Mouse (Mus musculus) stomach, embryonic 16.5 days (tissue): Measurements from ENCODE around the gene 4930568D16Rik. TPM values are rescaled to one million over a fixed set of nuclear protein-coding genes. Genes with fewer than 3 reads are reported as not detected.

Experiments
- ATAC-seq: fragments of 200-750 bp; cut with Nextera tagmentation; 2 replicates; pipeline ENCODE4 v1.8.0; 2017; ENCODE audit warnings: moderate number of reproducible peaks, moderate TSS enrichment; ENCODE audit not compliant: insufficient read depth, low FRiP score
- H3K27ac ChIP-seq: fragments of 300-500 bp; sonication (generic); 2 replicates; pipeline ENCODE4 v1.5.1; 2014; ENCODE audit warnings: low read length
- H3K27me3 ChIP-seq: fragments of 300-500 bp; sonication (generic); 2 replicates; pipeline ENCODE4 v1.6.1; 2014; ENCODE audit warnings: low read length, control low read depth, mixed read lengths; ENCODE audit not compliant: control insufficient read depth, insufficient read depth
- H3K36me3 ChIP-seq: fragments of 300-500 bp; sonication (generic); 2 replicates; pipeline ENCODE4 v1.6.1; 2014; ENCODE audit warnings: low read length; ENCODE audit not compliant: control insufficient read depth, insufficient read depth
- H3K4me1 ChIP-seq: fragments of 300-500 bp; sonication (generic); 2 replicates; pipeline ENCODE4 v1.6.1; 2014; ENCODE audit warnings: low read length, control low read depth, mixed read lengths; ENCODE audit not compliant: control insufficient read depth, insufficient read depth
- H3K4me2 ChIP-seq: fragments of 300-500 bp; sonication (generic); 2 replicates; pipeline ENCODE4 v1.6.1; 2014; ENCODE audit warnings: low read depth, low read length, mixed read lengths
- H3K4me3 ChIP-seq: fragments of 300-500 bp; sonication (generic); replicated peaks from 2 replicates; pipeline ENCODE4 v1.5.1; 2014; ENCODE audit warnings: mild to moderate bottlenecking, low read length
- H3K9ac ChIP-seq: fragments of 300-500 bp; sonication (generic); 2 replicates; pipeline ENCODE4 v1.6.1; 2014; ENCODE audit warnings: low read length
- H3K9me3 ChIP-seq: fragments of 300-500 bp; sonication (generic); replicated peaks from 2 replicates; pipeline ENCODE4 v1.6.1; 2016; ENCODE audit warnings: low read length, control low read depth; ENCODE audit not compliant: control insufficient read depth
- WGBS: fragments of 180-500 bp; shearing (Covaris S2); extraction: QIAGEN DNeasy Blood & Tissue Kit; methylation state at CpG from one replicate; pipeline ENCODE4 v1.1.7; 2014; 5-methylcytosine and 5-hydroxymethylcytosine counted together
- polyA plus RNA-seq: library from polyadenylated mRNA; unstranded; fragments of >200 nt; fragmentation: Nextera tagmentation; extraction: Ambion mirVana; gene quantifications from 2 replicates; pipeline ENCODE4 v1.2.1, GENCODE M21; 2015

Gene 4930568D16Rik
- polyA plus RNA-seq, 1 experiment from 2014 or later, result not detected

- Histone ChIP-seq H3K27ac (no peak overlapping the region), H3K9me3 (no peaks in the 10 kb centered on the region), H3K36me3 (peaks cover 10% of the 10 kb centered on the region; the same call in 1 of the 2 replicates), H3K4me2 (no peak overlapping the region), H3K27me3 (no peaks in the 10 kb centered on the region), H3K4me1 (no peaks in the 10 kb centered on the region), H3K4me3 (no peak overlapping the region), H3K9ac (no peak overlapping the region)
- ATAC-seq, result no peak
- WGBS, result 71% methylated on average over 6 of the region's 6 CpGs
Measured at GRCm38 (mm10) chr2:35407266-35407665, 39.7 kb upstream of the 4930568D16Rik start.

DNA sequence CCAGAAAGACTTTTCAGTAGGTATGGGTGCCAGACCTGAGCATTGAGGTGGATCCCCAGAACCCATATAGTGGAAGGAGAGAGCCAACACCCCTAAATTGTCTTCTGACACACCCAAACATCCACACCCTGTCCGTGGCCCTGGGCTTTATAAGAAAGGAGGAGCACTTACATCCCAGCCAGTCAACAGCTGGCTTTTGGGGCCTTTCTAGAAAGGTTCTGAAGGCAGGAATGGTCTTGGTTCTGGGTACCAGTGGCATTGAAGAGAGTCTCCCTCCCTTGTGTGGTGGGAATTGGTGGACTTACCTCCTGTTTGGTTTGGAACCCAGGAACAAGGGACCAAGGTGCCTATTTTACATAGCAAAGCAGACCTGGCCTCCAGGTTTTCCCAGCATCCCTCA, 39.1 kb upstream of the 4930568D16Rik start:
- Histone ChIP-seq H3K4me3 (no peak overlapping the region), H3K9me3 (no peaks in the 10 kb centered on the region), H3K27ac (no peak overlapping the region), H3K27me3 (no peaks in the 10 kb centered on the region), H3K4me1 (no peaks in the 10 kb centered on the region), H3K36me3 (peaks cover 11% of the 10 kb centered on the region; the same call in 1 of the 2 replicates), H3K4me2 (no peak overlapping the region), H3K9ac (no peak overlapping the region)
- ATAC-seq, result no peak
- 80% methylated on average over 1 of the region's 1 CpGs for WGBS

- Histone ChIP-seq H3K4me3 (no peak overlapping the region), H3K9ac (no peak overlapping the region), H3K27me3 (no peaks in the 10 kb centered on the region), H3K4me2 (no peak overlapping the region), H3K36me3 (peaks cover 11% of the 10 kb centered on the region; the same call in 1 of the 2 replicates), H3K9me3 (no peaks in the 10 kb centered on the region), H3K27ac (no peak overlapping the region), H3K4me1 (peaks cover 6% of the 10 kb centered on the region; the same call in 1 of the 2 replicates)
- WGBS, result 88% methylated on average over 16 of the region's 16 CpGs
- no peak for ATAC-seq
Measured at GRCm38 (mm10) chr2:35402391-35402790, 34.9 kb upstream of the 4930568D16Rik start.

- Histone ChIP-seq H3K27ac (no peak overlapping the region), H3K4me2 (no peak overlapping the region), H3K9me3 (no peaks in the 10 kb centered on the region), H3K4me1 (peaks cover 14% of the 10 kb centered on the region), H3K27me3 (no peaks in the 10 kb centered on the region), H3K9ac (no peak overlapping the region), H3K4me3 (no peak overlapping the region), H3K36me3 (peaks cover 11% of the 10 kb centered on the region; the same call in 1 of the 2 replicates)
- WGBS, result 87% methylated on average over 7 of the region's 7 CpGs
- no peak for ATAC-seq
Measured at GRCm38 (mm10) chr2:35400739-35401138, 33.2 kb upstream of the 4930568D16Rik start.

DNA sequence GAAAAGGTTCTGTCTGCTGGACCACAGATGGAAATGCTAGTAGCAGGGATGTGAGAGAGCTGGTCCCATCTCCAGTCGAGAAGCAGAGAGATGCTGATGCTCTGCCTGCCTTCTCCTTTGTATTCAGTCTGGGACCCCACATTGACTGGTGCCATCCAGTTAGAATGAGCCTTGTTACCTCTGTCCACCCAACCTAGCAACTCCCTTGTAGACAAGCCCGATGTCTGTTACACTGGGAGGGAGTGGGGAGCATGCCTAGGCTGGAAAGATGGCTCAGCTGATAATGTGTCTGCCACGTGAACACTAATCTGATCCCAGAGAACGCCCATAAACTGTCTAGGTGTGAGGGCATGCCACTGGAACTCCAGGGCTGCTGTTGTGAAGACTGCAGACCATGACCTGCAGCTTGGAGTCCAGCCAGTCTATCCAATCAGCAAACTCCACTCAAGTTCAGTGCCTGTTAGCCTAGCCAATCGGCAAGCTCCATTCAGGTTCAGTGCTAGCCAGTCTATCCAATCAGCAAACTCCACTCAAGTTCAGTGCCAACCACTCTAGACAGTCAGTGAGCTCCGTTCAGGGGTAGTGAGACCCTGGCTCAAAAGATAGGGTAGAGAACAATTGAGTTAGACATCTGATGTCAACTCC, 30.8 kb upstream of the 4930568D16Rik start:
- no peaks in the 10 kb centered on the region for H3K27me3 ChIP-seq
- no peaks in the 10 kb centered on the region for H3K9me3 ChIP-seq
- H3K9ac ChIP-seq, result no peak overlapping the region
- 80% methylated on average over 6 of the region's 6 CpGs for WGBS
- no peak overlapping the region for H3K27ac ChIP-seq
- peaks cover 11% of the 10 kb centered on the region; the same call in 1 of the 2 replicates for H3K36me3 ChIP-seq
- no peak overlapping the region for H3K4me3 ChIP-seq
- H3K4me2 ChIP-seq, result no peak overlapping the region
- ATAC-seq, result peak; percentile 13; the same call in 1 of the 2 replicates
- H3K4me1 ChIP-seq, result peaks cover 14% of the 10 kb centered on the region

- Histone ChIP-seq H3K4me1 (peaks cover 14% of the 10 kb centered on the region), H3K9me3 (no peaks in the 10 kb centered on the region), H3K36me3 (0 out of 2 replicates have a peak, but pooled peaks cover 6% of the 10 kb centered on the region), H3K27ac (no peak overlapping the region), H3K4me3 (no peak overlapping the region), H3K9ac (no peak overlapping the region), H3K4me2 (no peak overlapping the region), H3K27me3 (no peaks in the 10 kb centered on the region)
- peak; percentile 29; the same call in 1 of the 2 replicates for ATAC-seq
- 43% methylated on average over 11 of the region's 11 CpGs for WGBS
Measured at GRCm38 (mm10) chr2:35397590-35398173, 30.2 kb upstream of the 4930568D16Rik start.

- 63% methylated on average over 5 of the region's 5 CpGs for WGBS
- Histone ChIP-seq H3K4me2 (no peak within 1 kb of the TSS), H3K27ac (no peak within 1 kb of the TSS), H3K36me3 (no peaks in the 10 kb centered on the region), H3K27me3 (no peaks in the 10 kb centered on the region), H3K4me1 (peaks cover 14% of the 10 kb centered on the region), H3K9ac (no peak within 1 kb of the TSS), H3K4me3 (no peak within 1 kb of the TSS), H3K9me3 (no peaks in the 10 kb centered on the region)
- 0 out of 2 replicates have a peak, but pooled peaks have one; percentile 5 for ATAC-seq
Measured at GRCm38 (mm10) chr2:35397096-35397495, 29.6 kb upstream of the 4930568D16Rik start, which contains the start of gene 4930402F06Rik. 4930402F06Rik (minus strand) TSS chr2:35397175.

- WGBS, result 69% methylated on average over 9 of the region's 9 CpGs
- Histone ChIP-seq H3K27ac (no peak overlapping the region), H3K4me3 (no peak overlapping the region), H3K9me3 (peaks cover 4% of the 10 kb centered on the region; the same call in 1 of the 2 replicates), H3K4me1 (no peaks in the 10 kb centered on the region), H3K9ac (no peak overlapping the region), H3K4me2 (no peak overlapping the region), H3K36me3 (no peaks in the 10 kb centered on the region), H3K27me3 (no peaks in the 10 kb centered on the region)
- no peak for ATAC-seq
Measured at GRCm38 (mm10) chr2:35385441-35385871, 17.9 kb upstream of the 4930568D16Rik start.

- Histone ChIP-seq H3K4me3 (no peak overlapping the region), H3K27me3 (no peaks in the 10 kb centered on the region), H3K9me3 (no peaks in the 10 kb centered on the region), H3K27ac (no peak overlapping the region), H3K9ac (no peak overlapping the region), H3K4me1 (no peaks in the 10 kb centered on the region), H3K36me3 (no peaks in the 10 kb centered on the region), H3K4me2 (no peak overlapping the region)
- ATAC-seq, result no peak
- 68% methylated on average over 9 of the region's 9 CpGs for WGBS
Measured at GRCm38 (mm10) chr2:35379306-35379705, 11.8 kb upstream of the 4930568D16Rik start.
